Mouse (Mus musculus) cerebellum, adult 2 months (tissue): ENCODE data around the gene Cnot6.

Source experiments
- CTCF ChIP-seq: fragments of 200-500 bp; IDR thresholded peaks from 2 replicates; pipeline ENCODE4 v1.5.1; 2011; ENCODE audit warnings: low read depth, mild to moderate bottlenecking, control low read depth, low read length, moderate library complexity, borderline replicate concordance; ENCODE audit not compliant: insufficient read depth
- POLR2A ChIP-seq: fragments of 200-500 bp; IDR thresholded peaks from 2 replicates; pipeline ENCODE4 v1.6.1; 2011; ENCODE audit warnings: low read length, control low read depth, borderline replicate concordance; ENCODE audit not compliant: insufficient read depth

DNA sequence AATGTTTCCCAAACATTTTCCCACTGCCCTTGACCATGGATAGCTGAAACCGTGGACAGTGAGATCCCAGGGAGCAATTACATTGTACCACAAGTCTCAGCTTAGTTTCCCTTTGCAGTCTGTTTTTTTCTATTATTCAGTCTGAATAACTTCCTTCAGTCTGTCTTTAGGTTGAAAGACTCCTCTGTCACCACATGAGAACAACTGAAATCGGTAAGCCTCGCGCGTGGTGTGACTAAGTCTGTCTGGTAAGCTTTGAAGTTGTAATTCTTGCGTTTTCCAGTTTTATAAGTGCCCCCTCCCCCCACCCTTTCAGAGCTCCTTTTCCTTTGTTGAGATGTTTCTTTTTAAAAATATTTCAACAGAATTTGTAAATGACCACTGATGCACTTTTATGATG, 10.2 kb upstream of the Cnot6 start:
- no peak for TF ChIP-seq CTCF
- no peak for TF ChIP-seq POLR2A
